Mouse (Mus musculus): ENCODE results near the gene Rsf1.

The Rsf1 gene

DNA sequence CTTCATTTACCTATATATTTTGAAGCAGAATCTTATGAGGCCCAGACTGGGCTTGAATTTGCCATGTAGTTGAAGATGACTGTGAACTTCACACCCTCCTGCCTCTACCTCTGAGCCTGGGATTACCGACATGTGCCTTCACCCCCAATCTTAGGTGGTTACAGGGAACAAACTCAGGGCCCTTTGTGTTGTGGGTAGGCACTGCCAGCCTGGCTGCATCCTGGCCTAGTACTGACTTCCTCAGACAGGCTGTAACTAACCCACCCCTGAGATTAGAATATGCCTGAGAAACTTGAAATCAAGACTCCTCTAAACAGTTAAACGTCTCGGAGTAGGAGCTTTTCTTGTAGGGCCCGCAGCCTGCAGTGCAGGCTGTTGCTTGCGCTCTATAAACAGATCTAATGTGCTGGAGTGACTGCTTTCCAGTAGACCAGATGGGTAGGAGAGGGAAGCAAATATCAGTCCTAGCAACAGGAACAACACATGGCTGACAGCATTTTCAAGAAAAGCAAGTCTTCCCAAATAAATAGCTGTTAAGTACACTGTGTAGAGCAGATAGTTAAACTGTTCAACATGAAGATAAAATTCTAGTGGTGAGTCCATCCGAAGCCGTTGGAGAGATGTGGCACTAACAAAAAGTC, 142.7 kb downstream of the Rsf1 start:
- ATAC-seq (ENCODE audit: insufficient number of reproducible peaks, low FRiP score, low TSS enrichment), result no peak

GRCm38 (mm10) chr7:97723646-97724538, 144.2 kb downstream of the Rsf1 start:
- ATAC-seq (ENCODE audit: insufficient number of reproducible peaks, low FRiP score, low TSS enrichment), result no peak

- ATAC-seq (ENCODE audit: insufficient number of reproducible peaks, low FRiP score, low TSS enrichment), result no peak
Measured at GRCm38 (mm10) chr7:97725401-97725800, 145.7 kb downstream of the Rsf1 start.

- no peak for ATAC-seq (ENCODE audit: insufficient number of reproducible peaks, low FRiP score, low TSS enrichment)
Measured at GRCm38 (mm10) chr7:97726080-97726479, 146.4 kb downstream of the Rsf1 start.

- ATAC-seq (ENCODE audit: insufficient number of reproducible peaks, low FRiP score, low TSS enrichment), result no peak
Measured at GRCm38 (mm10) chr7:97726778-97727177, 147.1 kb downstream of the Rsf1 start.

- ATAC-seq (ENCODE audit: insufficient number of reproducible peaks, low FRiP score, low TSS enrichment), result no peak
Measured at GRCm38 (mm10) chr7:97728666-97729614, 149.3 kb downstream of the Rsf1 start.

DNA sequence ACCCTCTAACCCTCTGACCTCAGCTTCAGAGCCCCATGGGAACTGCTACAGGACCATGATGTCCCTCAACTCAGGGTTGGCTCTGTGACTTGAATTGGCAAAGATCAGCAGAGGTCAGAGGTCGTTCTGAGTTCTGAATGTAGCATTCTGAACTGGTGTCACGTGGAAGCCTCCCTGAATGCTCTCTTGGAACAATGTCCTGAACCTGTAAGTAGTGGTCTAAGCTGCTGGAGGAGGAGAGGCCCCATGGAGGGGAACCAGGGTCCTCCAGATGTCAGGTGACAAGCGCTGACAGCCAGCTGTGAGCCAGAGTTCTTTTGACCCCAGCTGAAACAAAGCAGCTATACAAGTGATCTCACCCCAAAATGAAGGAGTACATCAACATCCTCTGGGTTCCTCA, 150.7 kb downstream of the Rsf1 start:
- ATAC-seq (ENCODE audit: insufficient number of reproducible peaks, low FRiP score, low TSS enrichment), result no peak

GRCm38 (mm10) chr7:97733606-97734005, 153.9 kb downstream of the Rsf1 start:
- no peak for ATAC-seq (ENCODE audit: insufficient number of reproducible peaks, low FRiP score, low TSS enrichment)

DNA sequence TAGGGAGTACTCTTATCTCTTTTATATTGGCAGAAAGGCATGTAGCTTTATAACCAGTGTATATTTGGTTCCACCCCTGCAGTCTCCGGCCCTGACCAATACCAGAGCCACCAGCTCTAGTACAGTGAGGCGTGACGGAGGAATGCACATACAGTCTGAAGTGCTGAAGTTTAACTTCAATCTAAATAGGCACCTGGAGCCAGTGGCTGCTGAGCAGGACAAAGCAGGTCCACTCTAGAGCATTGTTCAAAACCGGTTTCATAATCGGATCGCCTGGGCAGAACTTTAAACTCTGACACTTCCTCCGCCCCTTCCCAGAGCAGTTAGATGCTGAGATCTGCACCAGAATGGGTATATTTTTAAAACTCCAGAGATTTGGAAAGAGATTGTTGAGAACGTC, 155.3 kb downstream of the Rsf1 start:
- ATAC-seq (ENCODE audit: insufficient number of reproducible peaks, low FRiP score, low TSS enrichment), result no peak

DNA sequence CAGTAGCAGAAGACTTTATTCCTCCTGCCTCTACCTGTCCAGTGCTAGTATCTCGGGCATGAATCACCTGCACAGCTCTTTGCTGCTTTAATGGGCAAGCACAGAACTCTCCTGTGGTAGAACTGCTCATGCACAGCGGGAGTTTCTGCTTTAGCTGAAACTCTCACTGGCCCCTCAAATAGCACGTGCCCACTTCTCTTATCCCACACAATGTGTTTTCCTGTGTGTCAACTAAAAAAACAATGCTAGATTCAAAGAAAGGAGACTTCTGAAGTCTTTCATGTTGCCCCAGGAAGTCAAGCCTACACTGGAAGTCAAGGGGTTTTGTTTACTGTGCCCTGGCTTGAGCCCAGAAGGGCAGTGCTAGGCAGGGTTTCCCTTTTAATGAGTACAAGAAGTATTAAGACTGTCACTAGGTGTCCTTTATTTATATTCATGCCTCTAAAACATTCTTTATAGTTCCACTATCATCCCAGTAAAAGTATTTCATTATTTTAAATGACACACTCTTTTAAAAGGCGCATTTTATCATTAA, 156.3 kb downstream of the Rsf1 start:
- ATAC-seq (ENCODE audit: insufficient number of reproducible peaks, low FRiP score, low TSS enrichment), result no peak

GRCm38 (mm10) chr7:97737256-97737637, 157.6 kb downstream of the Rsf1 start:
- peak; percentile 21; the same call in 1 of the 2 replicates for ATAC-seq (ENCODE audit: insufficient number of reproducible peaks, low FRiP score, low TSS enrichment)

- peak; percentile 89 for ATAC-seq (ENCODE audit: insufficient number of reproducible peaks, low FRiP score, low TSS enrichment)
Measured at GRCm38 (mm10) chr7:97737638-97738456, 158.2 kb downstream of the Rsf1 start, which contains the start of gene Aqp11. TSS of gene Aqp11 (minus strand) at chr7:97738289.

- ATAC-seq (ENCODE audit: insufficient number of reproducible peaks, low FRiP score, low TSS enrichment), result no peak
Measured at GRCm38 (mm10) chr7:97740948-97741347, 161.3 kb downstream of the Rsf1 start.

DNA sequence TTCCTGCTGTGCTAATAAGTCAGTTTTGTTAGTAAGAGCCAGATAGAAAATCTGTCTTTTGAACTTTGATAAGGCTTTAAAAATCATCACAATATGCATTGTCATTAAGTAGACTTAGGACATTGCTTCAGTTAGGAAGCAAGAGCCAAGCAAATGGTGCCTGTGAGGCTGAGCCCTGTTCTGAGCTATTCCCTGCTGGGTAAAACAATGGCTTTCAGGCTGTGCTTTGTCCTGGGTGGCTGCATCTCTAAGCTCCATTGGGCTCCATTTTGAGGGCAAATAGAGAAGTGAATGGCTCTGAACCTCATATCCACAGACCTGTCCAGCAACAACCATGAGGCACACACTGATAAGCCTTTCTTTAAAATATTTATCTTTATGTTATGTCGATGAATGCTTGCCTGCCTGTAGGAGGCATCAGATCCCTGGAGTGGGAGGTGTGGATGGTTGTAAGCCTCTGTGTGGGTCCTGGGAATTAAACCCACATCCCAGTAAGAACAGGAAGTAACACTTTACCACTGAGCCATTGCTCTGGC, 162.1 kb downstream of the Rsf1 start:
- ATAC-seq (ENCODE audit: insufficient number of reproducible peaks, low FRiP score, low TSS enrichment), result no peak
